Mouse (Mus musculus) liver, embryonic 14.5 days (tissue): ENCODE measurements around the gene Zbed6. TPM values are rescaled to one million over a fixed set of nuclear protein-coding genes. Genes with fewer than 3 reads are reported as not detected.

Source experiments
- ATAC-seq: fragments of 200-750 bp; cut with Nextera tagmentation; 2 replicates; pipeline ENCODE4 v1.8.0; 2017; ENCODE audit warnings: moderate number of reproducible peaks, mild to moderate bottlenecking, moderate library complexity; ENCODE audit not compliant: insufficient read depth
- DNase-seq, 3 experiments: peaks; one replicate each; pipeline ENCODE4 v3.0.0-alpha.2; 2012 to 2013; ENCODE audit warnings: low read depth in 3 of 3, low spot score in 3 of 3
- H3K27ac ChIP-seq: fragments of 300-500 bp; sonication (generic); 2 replicates; pipeline ENCODE4 v1.5.1; 2014; ENCODE audit warnings: moderate library complexity, mild to moderate bottlenecking, control low read depth, inconsistent platforms
- H3K27me3 ChIP-seq: fragments of 300-500 bp; sonication (generic); 2 replicates; pipeline ENCODE4 v1.6.1; 2014; ENCODE audit warnings: mild to moderate bottlenecking, low read length, moderate library complexity; ENCODE audit not compliant: control insufficient read depth, insufficient read depth
- H3K36me3 ChIP-seq: fragments of 300-500 bp; sonication (generic); replicated peaks from 2 replicates; pipeline ENCODE4 v1.6.1; 2014; ENCODE audit warnings: low read depth; ENCODE audit not compliant: control insufficient read depth, insufficient read depth
- H3K4me1 ChIP-seq, 2 experiments: fragments of 200-500 bp in 1 of 2; fragments of 300-500 bp in 1 of 2; sonication (generic) in 1 of 2; replicated peaks; 2 replicates each; pipeline ENCODE4 v1.6.1; 2012 to 2014; ENCODE audit warnings: antibody characterized with exemption in 1 of 2, inconsistent platforms in 1 of 2, low read length in 1 of 2; ENCODE audit not compliant: control insufficient read depth in 2 of 2, insufficient read depth in 2 of 2
- H3K4me2 ChIP-seq: fragments of 300-500 bp; sonication (generic); 2 replicates; pipeline ENCODE4 v1.6.1; 2014; ENCODE audit warnings: low read depth, mild to moderate bottlenecking, control low read depth, moderate library complexity
- H3K4me3 ChIP-seq, 2 experiments: fragments of 200-500 bp in 1 of 2; fragments of 300-500 bp in 1 of 2; sonication (generic) in 1 of 2; 2 replicates each; pipeline ENCODE4 v1.5.1; 2012 to 2014; ENCODE audit warnings: low read depth in 2 of 2, low read length in 2 of 2, mild to moderate bottlenecking in 2 of 2, control low read depth in 1 of 2, inconsistent platforms in 1 of 2, moderate library complexity in 1 of 2; ENCODE audit not compliant: insufficient read depth in 1 of 2
- H3K9ac ChIP-seq: fragments of 300-500 bp; sonication (generic); replicated peaks from 2 replicates; pipeline ENCODE4 v1.6.1; 2014; ENCODE audit warnings: mild to moderate bottlenecking, control low read depth, moderate library complexity
- H3K9me3 ChIP-seq: fragments of 300-500 bp; sonication (generic); 2 replicates; pipeline ENCODE4 v1.6.1; 2016; ENCODE audit warnings: low read length, mixed read lengths; ENCODE audit not compliant: control insufficient read depth
- CTCF ChIP-seq: IDR thresholded peaks from 2 replicates; pipeline ENCODE4 v1.5.1; 2016; ENCODE audit warnings: antibody characterized with exemption, low read depth, control low read depth
- EP300 ChIP-seq: IDR thresholded peaks from 2 replicates; pipeline ENCODE4 v1.6.1; 2016; ENCODE audit warnings: antibody characterized with exemption, low read depth
- WGBS: fragments of 180-500 bp; shearing (Covaris S2); extraction: QIAGEN DNeasy Blood & Tissue Kit; methylation state at CpG from one replicate; pipeline ENCODE4 v1.1.7; 2014; ENCODE audit not compliant: insufficient replicate concordance; 5-methylcytosine and 5-hydroxymethylcytosine counted together
- polyA plus RNA-seq, 2 experiments: library from polyadenylated mRNA; depleted of rRNA in 1 of 2; stranded (reverse) in 1 of 2; unstranded in 1 of 2; fragments of >200 nt; fragmentation: Nextera tagmentation in 1 of 2; extraction: Ambion mirVana in 1 of 2; gene quantifications; 2 replicates each; pipeline versions ENCODE4 v1.2.1 to v1.2.3; 2012 to 2014

The Zbed6 gene
- polyA plus RNA-seq, 2 experiments = 1.4 TPM; not detected in 1

DNA sequence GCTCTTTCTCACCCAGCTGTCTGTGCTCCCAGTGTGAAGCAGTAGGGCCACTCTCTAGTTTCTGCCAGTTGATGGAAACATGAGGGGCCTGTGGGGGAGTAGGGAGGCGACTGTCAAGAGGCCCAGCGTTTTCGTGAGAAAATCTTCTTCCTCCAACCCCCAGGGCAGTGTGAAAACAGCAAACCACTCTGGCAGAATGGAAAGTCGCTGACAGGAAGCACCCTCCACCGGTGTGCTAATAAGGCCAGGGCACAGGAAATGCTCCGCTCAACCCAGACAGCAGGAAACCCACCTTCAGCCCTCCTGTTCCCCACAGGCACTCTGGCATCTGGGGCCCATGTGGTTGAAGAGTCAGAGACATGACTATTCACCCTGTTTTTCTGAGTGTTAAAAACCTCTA lies 29.2 kb upstream of the Zbed6 start, which contains the start of gene Lax1:
Gene Lax1 (minus strand): TSS at position 212 of the 400 bp plus-strand sequence.
- Histone ChIP-seq H3K27ac (no peak within 1 kb of the TSS), H3K9ac (no peak within 1 kb of the TSS; the same call in 1 of the 2 replicates), H3K9me3 (no peaks in the 10 kb centered on the region), H3K36me3 (no peaks in the 10 kb centered on the region), H3K4me1 (peaks cover 0 to 19% of the 10 kb centered on the region in 2 experiments; a peak in 3 of 4 replicates), H3K4me2 (no peak within 1 kb of the TSS), H3K27me3 (no peaks in the 10 kb centered on the region), H3K4me3 (no peak within 1 kb of the TSS)
- ATAC-seq = no peak
- WGBS = 9% methylated on average over 6 of the region's 6 CpGs
- TF ChIP-seq CTCF = no peak
- TF ChIP-seq EP300 = no peak
- DNase-seq = no peak

- no peaks in the 10 kb centered on the region for H3K27me3 ChIP-seq
- no peak for DNase-seq
- WGBS = 69% methylated on average over 7 of the region's 7 CpGs
- no peak overlapping the region for H3K4me2 ChIP-seq
- no peak overlapping the region for H3K4me3 ChIP-seq
- H3K9ac ChIP-seq = no peak overlapping the region
- TF ChIP-seq CTCF = no peak
- TF ChIP-seq EP300 = no peak
- H3K36me3 ChIP-seq = no peaks in the 10 kb centered on the region
- H3K27ac ChIP-seq = no peak overlapping the region
- H3K9me3 ChIP-seq = no peaks in the 10 kb centered on the region
- no peak for ATAC-seq
- peaks cover 0 to 7% of the 10 kb centered on the region in 2 experiments; a peak in 2 of 4 replicates for H3K4me1 ChIP-seq
Measured at GRCm38 (mm10) chr1:133688301-133688700, 27.6 kb upstream of the Zbed6 start.

DNA sequence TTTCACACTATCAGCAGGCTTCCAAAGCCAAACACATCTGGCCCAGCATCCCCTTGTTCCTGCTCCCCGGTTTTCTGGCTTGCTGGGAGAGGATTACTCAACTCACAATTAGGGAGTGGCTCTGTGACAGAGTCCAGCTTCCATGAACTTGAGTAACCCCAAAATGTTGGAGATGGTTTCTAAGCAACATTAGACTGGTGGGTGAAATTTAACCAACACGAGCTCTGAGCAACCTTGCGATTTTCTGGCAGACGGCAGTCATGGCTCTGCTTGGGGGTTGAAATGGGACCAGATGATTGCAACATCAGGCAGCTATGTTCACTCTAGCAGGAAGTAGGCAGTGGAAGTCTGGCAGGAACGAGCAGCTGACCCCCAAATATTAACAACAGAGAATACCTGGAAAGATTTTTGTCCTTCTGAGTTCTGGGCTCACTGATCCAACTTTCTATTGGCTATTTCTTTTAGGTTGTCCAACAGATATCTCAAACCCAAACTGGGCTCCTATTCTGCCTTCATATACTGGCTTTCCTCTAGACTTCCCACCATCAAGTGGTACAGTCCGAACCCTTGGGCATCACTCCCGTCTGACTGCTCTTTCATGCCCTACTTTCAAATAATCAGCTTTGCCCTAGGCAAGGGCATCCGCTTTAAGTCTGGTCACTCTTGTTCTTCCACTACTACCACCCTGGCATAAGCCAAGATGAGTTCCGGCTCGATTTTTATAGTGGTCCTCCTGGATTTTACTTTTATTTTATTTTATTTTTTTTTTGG lies 25.2 kb upstream of the Zbed6 start:
- Histone ChIP-seq H3K4me1 (peaks cover 0 to 7% of the 10 kb centered on the region in 2 experiments; a peak in 2 of 4 replicates), H3K27me3 (no peaks in the 10 kb centered on the region), H3K4me3 (no peak overlapping the region), H3K9me3 (no peaks in the 10 kb centered on the region), H3K4me2 (no peak overlapping the region), H3K36me3 (no peaks in the 10 kb centered on the region), H3K27ac (no peak overlapping the region), H3K9ac (no peak overlapping the region)
- TF ChIP-seq CTCF = no peak
- DNase-seq = peak; percentile 37 to 47 (median 37)
- 60% methylated on average over 10 of the region's 10 CpGs for WGBS
- peak; percentile 80 for ATAC-seq

DNA sequence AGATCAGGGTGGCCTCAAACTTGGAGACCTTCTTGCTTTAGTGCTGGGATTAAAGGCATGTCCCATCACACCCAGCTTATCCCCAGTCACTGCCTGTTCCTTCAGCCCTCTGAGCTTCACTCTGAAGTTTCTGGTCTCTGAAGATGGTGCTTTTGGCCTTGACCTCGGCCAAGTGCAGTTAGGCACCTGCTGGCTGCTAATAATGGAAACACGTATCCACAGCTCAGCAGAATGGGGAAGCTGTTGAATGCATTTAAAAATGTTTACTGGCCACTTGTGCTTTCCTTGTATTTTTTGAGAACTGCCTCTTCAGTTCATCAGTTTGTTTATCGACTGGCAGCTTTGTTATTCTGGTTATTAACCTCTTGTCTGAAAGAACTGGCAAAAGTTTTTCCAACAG lies 11.1 kb upstream of the Zbed6 start:
- H3K9ac ChIP-seq = no peak overlapping the region
- no peak for ATAC-seq
- TF ChIP-seq EP300 (no peak), CTCF (no peak)

DNA sequence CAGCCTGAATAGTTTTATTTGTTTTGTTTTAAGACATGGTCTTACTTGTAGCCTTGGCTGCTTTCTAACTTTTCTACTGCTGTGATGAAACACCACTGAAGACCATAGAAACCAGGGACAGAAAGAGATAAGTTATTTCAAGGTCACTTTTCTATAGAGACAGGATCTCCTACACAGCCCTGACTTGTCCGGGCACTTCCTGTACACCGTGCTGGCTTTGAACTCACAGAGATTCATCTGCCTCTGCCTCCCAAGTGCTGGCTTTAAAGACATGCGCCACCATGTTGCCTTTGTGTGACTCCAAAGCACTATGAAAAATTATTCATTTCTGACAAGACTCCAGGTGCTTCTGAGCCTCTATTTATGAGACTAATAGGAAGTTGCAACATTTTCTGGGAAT lies 10.6 kb upstream of the Zbed6 start:
- ATAC-seq (no peak), DNase-seq (no peak)
- Histone ChIP-seq H3K9me3 (no peaks in the 10 kb centered on the region), H3K9ac (no peak overlapping the region), H3K4me3 (no peak overlapping the region), H3K27ac (no peak overlapping the region), H3K4me2 (no peak overlapping the region), H3K4me1 (no peaks in the 10 kb centered on the region; a peak in 1 of 4 replicates), H3K27me3 (no peaks in the 10 kb centered on the region), H3K36me3 (no peaks in the 10 kb centered on the region)
- TF ChIP-seq EP300 (no peak), CTCF (no peak)
- WGBS = 40% methylated on average over 3 of the region's 3 CpGs

More for the DNA sequence above, 11.1 kb upstream of the Zbed6 start:
- Histone ChIP-seq H3K27me3 (no peaks in the 10 kb centered on the region), H3K9me3 (no peaks in the 10 kb centered on the region), H3K27ac (no peak overlapping the region), H3K4me2 (no peak overlapping the region), H3K4me3 (no peak overlapping the region), H3K4me1 (no peaks in the 10 kb centered on the region; a peak in 1 of 4 replicates), H3K36me3 (no peaks in the 10 kb centered on the region)
- DNase-seq = no peak
- 40% methylated on average over 3 of the region's 3 CpGs for WGBS
